Mouse (Mus musculus): ENCODE results near the gene Nradd.

Gene Nradd

GRCm38 (mm10) chr9:110611471-110611870 lies 12.8 kb downstream of the Nradd start:
- no peak for DNase-seq (ENCODE audit: low spot score in 2 of 2)

- DNase-seq (ENCODE audit: low spot score in 2 of 2): no peak
Measured at GRCm38 (mm10) chr9:110583521-110583920, 40.7 kb downstream of the Nradd start.

- DNase-seq (ENCODE audit: low spot score in 2 of 2): no peak
Measured at GRCm38 (mm10) chr9:110582161-110582560, 42.1 kb downstream of the Nradd start.

Measured in heart, adult 9 months (tissue).